Mouse (Mus musculus) thymus, adult 2 months (tissue): ENCODE results near the gene Bag5.

ENCODE experiments used
- CTCF ChIP-seq: fragments of 200-500 bp; IDR thresholded peaks from 2 replicates; pipeline ENCODE4 v1.5.1; 2012; ENCODE audit warnings: mild to moderate bottlenecking, control low read depth, low read length, moderate library complexity, borderline replicate concordance; ENCODE audit not compliant: control insufficient read depth, poor library complexity, insufficient read depth; ENCODE audit errors: extremely low read depth
- POLR2A ChIP-seq: fragments of 200-500 bp; IDR thresholded peaks from 2 replicates; pipeline ENCODE4 v1.6.1; 2012; ENCODE audit warnings: mild to moderate bottlenecking, low read length, control low read depth, moderate library complexity; ENCODE audit not compliant: control insufficient read depth, poor library complexity, insufficient read depth; ENCODE audit errors: extremely low read depth

DNA sequence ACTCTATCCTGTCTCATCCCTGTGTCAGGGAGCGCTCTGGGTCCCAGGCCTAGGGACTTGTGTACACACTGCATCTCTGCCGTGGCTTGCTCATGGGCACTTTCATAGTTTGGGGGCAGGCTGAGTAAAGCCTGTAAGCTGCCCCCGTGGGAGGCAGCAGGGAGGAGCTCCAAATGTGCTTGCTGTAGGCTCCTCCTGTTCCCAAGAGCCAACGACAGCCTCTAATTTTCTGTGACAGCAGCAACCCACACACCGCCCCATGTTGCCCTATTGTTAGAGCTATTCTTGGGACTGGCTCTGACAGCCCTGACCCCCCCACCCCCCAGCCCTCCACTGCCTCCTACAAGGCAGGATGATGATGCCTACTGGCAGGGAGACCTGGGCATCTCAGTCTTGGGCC lies 31.1 kb downstream of the Bag5 start:
- TF ChIP-seq CTCF (no peak), POLR2A (no peak)
